Mouse (Mus musculus): ENCODE measurements around the gene Mthfd2l.

The Mthfd2l gene

GRCm38 (mm10) chr5:90930971-90931851, at the start of gene Mthfd2l:
Gene Mthfd2l, plus strand, starts transcription at chr5:90931117.
- peak; percentile 93 for DNase-seq (ENCODE audit: low read depth, low spot score)

GRCm38 (mm10) chr5:90881682-90882081, 49.2 kb upstream of the Mthfd2l start:
- DNase-seq (ENCODE audit: low read depth, low spot score) = no peak

DNA sequence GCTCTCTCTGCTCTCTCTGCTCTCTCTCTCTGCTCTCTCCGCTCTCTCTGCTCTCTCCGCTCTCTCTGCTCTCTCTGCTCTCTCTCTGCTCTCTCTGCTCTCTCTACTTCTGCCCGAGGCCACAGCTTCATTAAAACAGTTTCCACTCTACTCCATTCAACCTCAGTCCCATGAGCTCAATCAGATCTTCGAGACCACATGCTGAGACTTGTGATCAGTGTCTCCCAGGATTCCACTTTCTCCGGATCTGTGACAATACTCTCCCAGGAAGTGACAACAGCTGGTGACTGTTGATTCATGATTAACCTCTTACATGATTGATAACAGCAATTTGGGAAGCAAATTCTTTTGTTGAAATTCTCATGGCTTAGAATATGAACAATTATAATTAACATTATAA, 48.8 kb upstream of the Mthfd2l start:
- peak; percentile 15 for DNase-seq (ENCODE audit: low read depth, low spot score)

DNA sequence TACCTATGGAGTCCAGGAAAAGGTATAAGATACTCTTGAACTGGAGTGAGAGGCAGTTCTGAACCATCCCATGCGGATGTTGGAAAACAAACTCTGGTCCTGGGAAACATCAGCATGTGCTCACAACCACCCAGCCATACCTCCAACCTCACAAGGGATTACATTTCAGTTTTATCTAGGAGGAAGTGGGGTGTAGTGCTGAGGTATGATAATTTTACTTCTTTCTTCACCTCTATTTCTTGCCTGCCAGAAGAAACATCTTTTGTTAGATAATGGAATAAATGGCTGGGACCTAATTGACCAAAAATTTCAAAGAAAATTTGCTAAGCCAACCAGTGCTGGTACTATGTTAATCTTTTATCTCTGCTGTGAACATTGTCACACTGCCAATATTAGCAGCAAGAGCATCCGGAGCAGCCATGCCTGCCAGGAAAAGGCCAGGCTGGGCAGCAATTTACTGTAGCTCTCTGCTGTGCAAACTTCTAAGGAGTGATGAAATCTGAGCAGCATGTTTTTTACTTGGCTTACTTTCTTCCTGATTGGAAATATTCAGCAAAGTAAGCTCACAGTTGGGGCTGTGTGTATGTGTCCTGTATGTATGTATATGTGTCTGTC, 46.2 kb upstream of the Mthfd2l start:
- DNase-seq (ENCODE audit: low read depth, low spot score) = no peak

GRCm38 (mm10) chr5:90888661-90889060, 42.3 kb upstream of the Mthfd2l start:
- no peak for DNase-seq (ENCODE audit: low read depth, low spot score)

GRCm38 (mm10) chr5:90890519-90891463, 40.1 kb upstream of the Mthfd2l start, which contains the start of gene Cxcl1:
Gene Cxcl1, plus strand, starts transcription at chr5:90891241.
- peak; percentile 59 for DNase-seq (ENCODE audit: low read depth, low spot score)

GRCm38 (mm10) chr5:90891464-90891813, 39.5 kb upstream of the Mthfd2l start:
- DNase-seq (ENCODE audit: low read depth, low spot score) = peak; percentile 28

- no peak for DNase-seq (ENCODE audit: low read depth, low spot score)
Measured at GRCm38 (mm10) chr5:90894231-90894630, 36.7 kb upstream of the Mthfd2l start.

DNA sequence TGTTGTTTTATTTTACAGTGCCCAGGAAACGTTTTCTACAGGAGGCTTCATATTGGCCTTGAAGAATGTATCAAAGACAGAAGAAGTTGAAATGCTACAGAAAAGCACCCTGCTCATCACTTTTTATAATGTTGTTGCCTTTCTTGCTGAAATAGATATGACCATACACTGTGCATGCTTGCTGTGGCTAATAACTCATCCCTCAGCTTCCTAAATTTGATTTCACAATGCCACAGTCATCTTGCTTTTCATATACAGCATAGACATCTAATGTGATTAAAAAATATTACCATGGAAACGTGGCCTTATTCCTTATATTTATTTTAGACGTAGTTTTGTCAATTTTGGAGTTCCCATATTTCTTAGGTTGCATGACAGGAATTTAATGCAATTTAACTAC, 33.5 kb upstream of the Mthfd2l start:
- no peak for DNase-seq (ENCODE audit: low read depth, low spot score)

GRCm38 (mm10) chr5:90899308-90899707, 31.6 kb upstream of the Mthfd2l start:
- no peak for DNase-seq (ENCODE audit: low read depth, low spot score)

- no peak for DNase-seq (ENCODE audit: low read depth, low spot score)
Measured at GRCm38 (mm10) chr5:90900147-90900546, 30.8 kb upstream of the Mthfd2l start.

GRCm38 (mm10) chr5:90900688-90901087, 30.2 kb upstream of the Mthfd2l start:
- no peak for DNase-seq (ENCODE audit: low read depth, low spot score)

DNA sequence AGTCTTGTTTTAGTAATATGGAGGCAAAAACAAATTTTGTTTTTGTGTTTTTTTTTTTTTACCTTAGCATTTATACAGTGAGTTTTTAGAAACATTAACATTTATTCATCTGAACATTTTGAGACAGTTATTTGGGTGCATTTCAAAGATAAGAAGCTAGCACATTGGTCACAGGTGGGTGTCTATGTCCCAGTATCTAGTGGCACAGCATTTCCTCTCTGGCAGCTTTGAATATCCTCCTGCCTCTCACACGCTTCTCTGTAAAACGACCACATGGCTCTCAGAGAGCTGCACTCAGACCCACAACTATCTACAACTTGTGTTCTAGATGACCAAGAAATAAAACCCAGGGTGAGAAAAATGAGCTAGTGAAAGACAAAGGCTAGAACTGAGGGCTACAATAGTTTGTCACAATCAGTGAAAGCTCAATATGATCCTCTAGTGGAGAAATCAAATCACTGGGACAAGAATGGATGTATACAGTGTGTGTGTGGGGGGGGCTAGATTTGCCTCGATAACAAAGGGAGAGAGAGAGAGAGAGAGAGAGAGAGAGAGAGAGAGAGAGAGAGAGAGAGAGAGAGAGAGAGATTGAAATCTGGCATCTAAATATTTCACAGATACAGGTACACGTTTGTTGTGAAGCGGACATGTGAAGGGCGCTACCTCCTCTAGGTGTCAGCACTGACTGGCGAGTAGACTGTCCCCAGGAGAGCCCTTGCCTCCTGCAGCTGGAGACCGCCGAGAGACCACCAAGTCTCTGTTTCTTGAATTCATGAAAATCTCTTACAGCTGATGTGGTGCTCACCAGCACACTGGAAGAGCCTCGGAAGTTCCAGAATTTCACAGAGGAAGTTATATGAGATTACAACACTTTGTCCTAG, 28.3 kb upstream of the Mthfd2l start:
- DNase-seq (ENCODE audit: low read depth, low spot score) = peak; percentile 21

GRCm38 (mm10) chr5:90903339-90904020, 27.4 kb upstream of the Mthfd2l start, which contains the start of gene Cxcl2:
Gene Cxcl2, plus strand, starts transcription at chr5:90903871.
- peak; percentile 18 for DNase-seq (ENCODE audit: low read depth, low spot score)

GRCm38 (mm10) chr5:90908983-90909382, 21.9 kb upstream of the Mthfd2l start:
- peak; percentile 78 for DNase-seq (ENCODE audit: low read depth, low spot score)

GRCm38 (mm10) chr5:90919495-90919894, 11.4 kb upstream of the Mthfd2l start:
- no peak for DNase-seq (ENCODE audit: low read depth, low spot score)

DNA sequence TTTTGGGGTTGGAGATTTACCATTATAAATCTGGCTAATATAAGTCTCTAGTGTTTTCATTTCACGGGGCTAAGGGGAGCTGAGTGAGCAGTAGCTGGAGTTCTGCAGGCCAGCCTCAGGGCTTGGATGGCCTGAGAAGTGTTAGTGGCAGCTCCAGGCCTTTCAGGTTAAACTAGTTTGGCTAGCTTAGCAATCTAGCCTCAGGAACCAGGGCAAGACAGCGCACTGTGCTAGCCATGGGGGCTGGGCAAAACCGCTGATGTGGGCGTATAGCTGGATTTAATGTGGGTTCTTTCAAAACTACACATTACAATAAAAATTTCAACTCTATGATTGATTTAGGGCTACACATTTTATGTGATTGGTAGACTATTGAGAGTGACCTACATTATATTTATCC, 8.0 kb upstream of the Mthfd2l start:
- DNase-seq (ENCODE audit: low read depth, low spot score) = no peak

DNA sequence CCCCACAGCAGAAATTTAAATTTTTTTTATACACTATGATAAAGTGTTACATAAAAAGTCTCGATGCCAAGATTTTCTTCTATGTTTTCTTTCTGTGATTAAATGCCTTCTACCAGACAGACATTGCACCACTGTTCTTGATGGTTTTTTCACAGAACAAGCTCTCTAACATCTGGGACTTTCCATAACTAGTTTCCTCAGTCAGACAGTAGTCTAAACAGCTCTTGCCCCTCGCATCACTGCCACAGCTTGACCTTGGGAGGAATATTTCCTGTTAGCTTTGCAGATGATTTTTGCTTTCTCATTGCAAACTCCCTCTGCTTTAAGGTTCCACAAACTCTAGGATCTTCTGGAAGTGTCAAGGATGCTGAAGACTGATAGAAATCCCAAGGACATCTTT, 371 bp upstream of the Mthfd2l start:
- no peak for DNase-seq (ENCODE audit: low read depth, low spot score)

DNA sequence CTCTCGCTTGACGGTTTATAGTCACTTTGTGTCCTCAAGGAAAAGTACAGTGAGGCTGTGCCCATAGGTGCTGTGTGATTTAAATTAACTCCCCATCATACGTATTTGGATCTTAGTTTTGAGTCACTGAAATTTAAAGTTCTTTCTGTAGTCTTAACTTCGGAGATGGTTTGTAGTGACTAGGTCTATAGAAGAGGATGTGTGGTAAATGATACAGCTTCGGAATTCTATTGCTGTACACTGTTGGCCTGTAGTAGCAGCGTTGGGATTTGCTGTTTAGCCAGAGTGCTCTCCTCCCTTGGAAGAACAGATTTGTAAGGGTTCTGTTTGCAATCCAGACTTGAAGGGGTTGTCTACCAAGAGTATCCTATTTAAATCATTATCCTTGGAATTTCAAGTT, 994 bp downstream of the Mthfd2l start:
- no peak for DNase-seq (ENCODE audit: low read depth, low spot score)

DNA sequence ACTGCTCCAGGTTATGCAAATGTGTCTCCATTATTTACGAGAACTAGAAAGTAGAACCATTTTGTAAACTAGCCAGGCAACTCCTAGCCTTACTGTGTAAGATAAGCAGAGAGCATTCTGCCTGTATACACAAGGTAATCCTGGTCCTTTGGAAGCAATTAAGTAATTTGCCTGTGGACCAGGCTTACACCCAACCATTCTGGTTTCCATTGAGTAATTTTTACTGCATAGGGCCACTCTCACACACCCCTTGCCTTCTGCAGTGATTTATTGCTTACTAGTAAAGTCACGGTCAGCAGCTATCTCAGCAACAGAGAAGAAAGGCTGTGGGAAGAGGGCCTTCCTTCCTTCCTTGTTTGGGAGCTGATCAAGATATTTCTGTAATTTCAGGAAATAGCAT, 5.8 kb downstream of the Mthfd2l start:
- DNase-seq (ENCODE audit: low read depth, low spot score) = no peak

Data from ZHBTc4 (cell line).